23 mouse cellular contexts compared by ENCODE assay signal in the genomic region with DNA sequence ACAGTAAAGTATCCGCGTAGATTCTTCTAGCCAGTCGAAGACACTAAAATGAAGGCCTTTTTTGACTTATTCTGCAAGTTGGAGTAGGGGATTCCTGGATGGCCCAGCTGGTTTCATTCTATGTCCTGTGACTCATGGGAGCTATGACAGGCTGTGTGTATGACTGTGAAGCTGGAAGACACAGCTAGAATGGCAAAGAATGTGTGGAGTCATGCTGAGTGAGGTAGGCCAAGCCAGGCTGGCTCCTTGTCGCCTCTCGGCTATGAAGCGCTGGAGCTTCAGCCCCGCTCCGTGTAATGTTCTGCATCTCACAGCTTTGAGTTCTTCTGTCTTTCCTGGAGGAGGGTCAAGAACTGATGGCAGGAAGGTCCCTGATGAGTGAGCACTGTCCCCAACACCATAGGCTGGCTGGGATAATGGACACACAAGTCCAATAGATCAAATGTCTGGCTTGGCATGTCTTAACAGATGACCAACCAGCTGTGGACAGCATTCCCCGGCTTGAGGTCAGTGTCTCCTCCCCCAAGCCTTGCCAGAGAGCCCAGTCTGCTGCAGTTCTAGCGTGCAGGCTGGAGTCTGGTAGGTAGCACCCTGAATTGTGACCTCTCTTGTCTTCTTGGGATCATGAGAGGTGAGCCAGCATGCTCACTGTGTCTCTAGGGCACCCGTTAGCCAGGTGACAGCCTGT. TPM values are rescaled to one million over a fixed set of nuclear protein-coding genes. Genes with fewer than 3 reads are reported as not detected.
DNase-seq lines count a peak whose midpoint lies in the region; ATAC-seq and TF ChIP-seq lines count a peak whose summit lies in the region.
"Had no signal": no experiment of that assay in that cellular context is flagged by ENCODE, and none has a peak within 500 bp of the region (broad histone marks: within the 10 kb centered on the region; RNA-seq: fewer than 3 reads in every experiment).

No protein-coding gene starts in this region.

- 88% methylated on average over 11 of the region's 11 CpGs for WGBS in forebrain, postnatal 0 days
- WGBS in forebrain, embryonic 14.5 days = 87% methylated on average over 11 of the region's 11 CpGs
- WGBS in kidney, embryonic 14.5 days = 55% methylated on average over 11 of the region's 11 CpGs
- 62% methylated on average over 11 of the region's 11 CpGs for WGBS in kidney, adult 2 months

- TF ChIP-seq POLR2A in kidney, adult 2 months (IDR thresholded peaks at IDR 0.05; ENCODE audit: low read depth, low read length) = no peak

- H3K9me3 ChIP-seq in forebrain, postnatal 0 days (ENCODE audit: low read length) = no peaks in the 10 kb centered on the region
- no peaks in the 10 kb centered on the region for H3K9me3 ChIP-seq in forebrain, embryonic 14.5 days (replicated peaks; ENCODE audit: control insufficient read depth, low read length)
- no peaks in the 10 kb centered on the region for H3K9me3 ChIP-seq in kidney, embryonic 14.5 days (ENCODE audit: control insufficient read depth, low read length)
- H3K9me3 ChIP-seq: embryonic facial prominence, embryonic 15.5 days; forebrain, embryonic 12.5 days; heart, embryonic 12.5 days; limb, embryonic 15.5 days had no signal

- no peak overlapping the region for H3K9ac ChIP-seq in forebrain, postnatal 0 days
- no peak overlapping the region for H3K9ac ChIP-seq in forebrain, embryonic 14.5 days (ENCODE audit: low read length)
- no peak overlapping the region for H3K9ac ChIP-seq in kidney, embryonic 14.5 days (ENCODE audit: low read depth, low read length)
- H3K9ac ChIP-seq: embryonic facial prominence, embryonic 15.5 days; forebrain, embryonic 12.5 days; heart, embryonic 12.5 days; limb, embryonic 15.5 days had no signal

- peak; percentile 24; the same call in 1 of the 2 replicates for ATAC-seq in forebrain, postnatal 0 days
- no peak for ATAC-seq in forebrain, embryonic 14.5 days
- ATAC-seq in kidney, embryonic 14.5 days (ENCODE audit: low FRiP score, low TSS enrichment) = peak; percentile 33; the same call in 1 of the 2 replicates
- no peak for ATAC-seq in megakaryocyte, adult 5-6 weeks (ENCODE audit: poor library complexity, severe bottlenecking)
- ATAC-seq: hindbrain, embryonic 16.5 days had no signal

- H3K4me2 ChIP-seq in forebrain, postnatal 0 days (ENCODE audit: low read depth) = no peak overlapping the region
- H3K4me2 ChIP-seq in forebrain, embryonic 14.5 days (ENCODE audit: low read length) = no peak overlapping the region
- H3K4me2 ChIP-seq in kidney, embryonic 14.5 days (replicated peaks; ENCODE audit: low read depth, low read length) = no peak overlapping the region
- H3K4me2 ChIP-seq: embryonic facial prominence, embryonic 15.5 days; forebrain, embryonic 12.5 days; heart, embryonic 12.5 days; limb, embryonic 15.5 days; midbrain, embryonic 11.5 days had no signal

- DNase-seq in forebrain, postnatal 0 days = no peak
- no peak for DNase-seq in forebrain, embryonic 14.5 days (ENCODE audit: low spot score)
- DNase-seq in kidney, adult 2 months = no peak
- peak; percentile 82 for DNase-seq in 3T3-L1 (ENCODE audit: low read depth, low spot score)
- peak; percentile 75 for DNase-seq in brain, adult 2 months (ENCODE audit: low read depth, low spot score)
- DNase-seq in left cerebral cortex, adult 11 months (ENCODE audit: low spot score) = no peak
- DNase-seq: adrenal gland, postnatal 36 days; B cell, adult 2 months; cerebellum, adult 8-10 months; embryo, embryonic 11 days; gastrocnemius, postnatal 14 days; kidney, adult 8-10 months; lung, postnatal 4 days; spleen, adult 18-20 months; thymus, adult 2 months had no signal

- no peak for TF ChIP-seq CTCF in forebrain, postnatal 0 days (IDR thresholded peaks at IDR 0.05; ENCODE audit: low read depth)
- no peak for TF ChIP-seq CTCF in kidney, adult 2 months (conservative IDR thresholded peaks at IDR 0.05; ENCODE audit: insufficient read depth, insufficient read length, low read depth, low read length)

- no peaks in the 10 kb centered on the region for H3K27me3 ChIP-seq in forebrain, postnatal 0 days (ENCODE audit: insufficient read depth, low read length)
- H3K27me3 ChIP-seq in forebrain, embryonic 14.5 days (replicated peaks; ENCODE audit: control insufficient read depth, insufficient read depth, low read length) = no peaks in the 10 kb centered on the region
- no peaks in the 10 kb centered on the region for H3K27me3 ChIP-seq in kidney, embryonic 14.5 days (ENCODE audit: control insufficient read depth, insufficient read depth, low read length)
- no peaks in the 10 kb centered on the region for H3K27me3 ChIP-seq in kidney, adult 2 months (replicated peaks; ENCODE audit: control insufficient read depth, insufficient read depth, low read length)
- H3K27me3 ChIP-seq: embryonic facial prominence, embryonic 15.5 days; forebrain, embryonic 12.5 days; heart, embryonic 12.5 days; limb, embryonic 15.5 days had no signal

- no peaks in the 10 kb centered on the region for H3K4me1 ChIP-seq in forebrain, postnatal 0 days (ENCODE audit: insufficient read depth)
- no peaks in the 10 kb centered on the region for H3K4me1 ChIP-seq in forebrain, embryonic 14.5 days (ENCODE audit: control insufficient read depth, insufficient read depth, low read length)
- H3K4me1 ChIP-seq in kidney, embryonic 14.5 days (ENCODE audit: control insufficient read depth, insufficient read depth, low read length) = peaks cover 13% of the 10 kb centered on the region
- H3K4me1 ChIP-seq in kidney, adult 2 months (ENCODE audit: control insufficient read depth, insufficient read depth, low read length) = no peaks in the 10 kb centered on the region; the same call in 1 of the 2 replicates
- H3K4me1 ChIP-seq: forebrain, embryonic 12.5 days had no signal

- no peak overlapping the region for H3K4me3 ChIP-seq in forebrain, postnatal 0 days (ENCODE audit: low read depth, low read length)
- H3K4me3 ChIP-seq in forebrain, embryonic 14.5 days (ENCODE audit: low read depth, low read length) = no peak overlapping the region
- H3K4me3 ChIP-seq in kidney, embryonic 14.5 days (ENCODE audit: low read length) = no peak overlapping the region
- H3K4me3 ChIP-seq in kidney, adult 2 months (ENCODE audit: insufficient read depth, low read depth, low read length) = no peak overlapping the region
- H3K4me3 ChIP-seq: embryonic facial prominence, embryonic 15.5 days; forebrain, embryonic 12.5 days; heart, embryonic 12.5 days; limb, embryonic 15.5 days had no signal

- no peaks in the 10 kb centered on the region for H3K36me3 ChIP-seq in forebrain, postnatal 0 days (ENCODE audit: insufficient read depth)
- no peaks in the 10 kb centered on the region for H3K36me3 ChIP-seq in forebrain, embryonic 14.5 days (ENCODE audit: control insufficient read depth, insufficient read depth, low read length)
- H3K36me3 ChIP-seq in kidney, embryonic 14.5 days (ENCODE audit: control insufficient read depth, insufficient read depth, low read length) = no peaks in the 10 kb centered on the region
- H3K36me3 ChIP-seq in kidney, adult 2 months (ENCODE audit: control insufficient read depth, insufficient read depth, low read length) = no peaks in the 10 kb centered on the region
- H3K36me3 ChIP-seq: embryonic facial prominence, embryonic 15.5 days; forebrain, embryonic 12.5 days; heart, embryonic 12.5 days; limb, embryonic 15.5 days had no signal

- no peak overlapping the region for H3K27ac ChIP-seq in forebrain, postnatal 0 days (ENCODE audit: low read depth, low read length)
- H3K27ac ChIP-seq in forebrain, embryonic 14.5 days (ENCODE audit: low read depth, low read length) = no peak overlapping the region
- no peak overlapping the region; the same call in 1 of the 2 replicates for H3K27ac ChIP-seq in kidney, embryonic 14.5 days (ENCODE audit: low read depth, low read length)
- H3K27ac ChIP-seq in kidney, adult 2 months (ENCODE audit: insufficient read depth, low read depth, low read length) = no peak overlapping the region
- H3K27ac ChIP-seq: embryonic facial prominence, embryonic 15.5 days; forebrain, embryonic 12.5 days; limb, embryonic 15.5 days had no signal

RNA-seq across cellular contexts. Expression of gene Ampd3, which starts 29.9 kb away (rescaled TPM):
- 9.9 and 11.0 TPM in 2 replicates for total RNA-seq in forebrain, postnatal 0 days (2014; rRNA removed)
- polyA plus RNA-seq in forebrain, postnatal 0 days (2015; fragmentation: Nextera tagmentation; extraction: Ambion mirVana) = 4.8 and 8.6 TPM in 2 replicates
- 3.6 and 4.9 TPM in 2 replicates for polyA plus RNA-seq in forebrain, embryonic 14.5 days (2014; fragmentation: Nextera tagmentation; extraction: Ambion mirVana)
- polyA plus RNA-seq in kidney, embryonic 14.5 days (2014; fragmentation: Nextera tagmentation; extraction: Ambion mirVana) = 3.2 and 4.5 TPM in 2 replicates
- 23.4 and 26.4 TPM in 2 replicates for polyA plus RNA-seq in kidney, adult 2 months (2012; rRNA removed)
- 68.0 and 76.8 TPM in 2 replicates for total RNA-seq in megakaryocyte, adult 5-6 weeks (2015)
- total RNA-seq in megakaryocyte, adult 5-6 weeks (2017) = 32.6 and 46.5 TPM in 2 replicates

RNA-seq across cellular contexts. Expression of gene Rnf141, which starts 46.4 kb away (rescaled TPM):
- 81.8 and 98.9 TPM in 2 replicates for total RNA-seq in forebrain, postnatal 0 days (2014; rRNA removed)
- polyA plus RNA-seq in forebrain, postnatal 0 days (2015; fragmentation: Nextera tagmentation; extraction: Ambion mirVana) = 38.6 and 44.9 TPM in 2 replicates
- 36.8 and 38.0 TPM in 2 replicates for polyA plus RNA-seq in forebrain, embryonic 14.5 days (2014; fragmentation: Nextera tagmentation; extraction: Ambion mirVana)
- polyA plus RNA-seq in kidney, embryonic 14.5 days (2014; fragmentation: Nextera tagmentation; extraction: Ambion mirVana) = 21.3 and 27.1 TPM in 2 replicates
- 11.4 and 19.3 TPM in 2 replicates for polyA plus RNA-seq in kidney, adult 2 months (2012; rRNA removed)
- 31.6 and 36.3 TPM in 2 replicates for total RNA-seq in megakaryocyte, adult 5-6 weeks (2015)
- total RNA-seq in megakaryocyte, adult 5-6 weeks (2017) = 28.7 and 39.0 TPM in 2 replicates

Comparison
In these comparisons a context has a peak if more than half of its experiments do, and no peak if none do; other contexts are left out.
1. ATAC-seq: peak in forebrain, postnatal 0 days (single experiment) and kidney, embryonic 14.5 days (single experiment); none in forebrain, embryonic 14.5 days (single experiment) and megakaryocyte, adult 5-6 weeks (single experiment).
2. DNase-seq: peak in 3T3-L1 (single experiment) and brain, adult 2 months (single experiment); none in forebrain, postnatal 0 days (single experiment), forebrain, embryonic 14.5 days (single experiment), kidney, adult 2 months (single experiment) and left cerebral cortex, adult 11 months (single experiment).